Mouse (Mus musculus) c-Kit-negative CD71-positive TER-119-positive erythroid progenitor cells, embryonic 14.5 days (primary cell): ENCODE results near the gene Vmn1r204.
"Not testable (repeated sequence)": the region's sequence is repeated elsewhere in the genome, so short reads cannot be mapped to it uniquely, and the experiment has no call there.

ENCODE experiments used
- DNase-seq: peaks from one replicate; pipeline ENCODE4 v3.0.0-alpha.2; 2013; ENCODE audit warnings: low read depth, low spot score

Vmn1r204 gene

GRCm38 (mm10) chr13:22552898-22553297, at the start of gene Vmn1r204:
TSS of gene Vmn1r204 (plus strand) at chr13:22553198.
- not testable (repeated sequence) for DNase-seq

- no peak for DNase-seq
Measured at GRCm38 (mm10) chr13:22505281-22505680, 47.7 kb upstream of the Vmn1r204 start, which contains the start of gene Vmn1r202. TSS of gene Vmn1r202 (minus strand) at chr13:22505381.

GRCm38 (mm10) chr13:22517814-22518213, 35.2 kb upstream of the Vmn1r204 start, which contains the start of gene Vmn1r203:
TSS of gene Vmn1r203 (plus strand) at chr13:22518114.
- no peak for DNase-seq

GRCm38 (mm10) chr13:22574911-22575310, 21.9 kb downstream of the Vmn1r204 start:
- DNase-seq = not testable (repeated sequence)

- not testable (repeated sequence) for DNase-seq
Measured at GRCm38 (mm10) chr13:22583336-22583735, 30.3 kb downstream of the Vmn1r204 start.

GRCm38 (mm10) chr13:22592900-22593299, 39.9 kb downstream of the Vmn1r204 start, which contains the start of gene Vmn1r205:
TSS of gene Vmn1r205 (minus strand) at chr13:22593000.
- no peak for DNase-seq
